Mouse (Mus musculus): ENCODE measurements around the gene Cbr2. TPM values are rescaled to one million over a fixed set of nuclear protein-coding genes. Genes with fewer than 3 reads are reported as not detected.

The Cbr2 gene
- polyA plus RNA-seq, 2 experiments: 0.20 TPM; not detected in 1

DNA sequence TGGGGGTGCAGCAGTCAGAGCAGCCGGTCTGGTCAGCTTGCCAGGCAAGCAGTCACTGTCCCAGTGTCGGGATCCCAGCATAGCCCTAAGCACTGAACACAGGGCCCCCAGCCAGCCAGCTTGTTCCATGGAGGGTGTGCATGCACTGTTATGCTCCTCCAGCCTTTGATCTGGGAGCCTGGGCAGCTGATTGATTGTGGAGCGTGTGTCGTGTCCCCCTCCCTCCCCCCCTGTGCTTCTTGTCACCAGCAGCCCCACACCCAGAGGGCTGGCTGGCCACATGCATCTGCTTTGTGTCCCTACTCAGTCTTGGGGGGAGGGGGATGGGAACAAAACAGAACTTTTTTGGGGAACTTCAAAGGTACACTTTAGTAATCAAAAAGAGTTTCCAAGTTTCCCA lies 36.7 kb downstream of the Cbr2 start:
- no peak for ATAC-seq (ENCODE audit: insufficient read depth)

DNA sequence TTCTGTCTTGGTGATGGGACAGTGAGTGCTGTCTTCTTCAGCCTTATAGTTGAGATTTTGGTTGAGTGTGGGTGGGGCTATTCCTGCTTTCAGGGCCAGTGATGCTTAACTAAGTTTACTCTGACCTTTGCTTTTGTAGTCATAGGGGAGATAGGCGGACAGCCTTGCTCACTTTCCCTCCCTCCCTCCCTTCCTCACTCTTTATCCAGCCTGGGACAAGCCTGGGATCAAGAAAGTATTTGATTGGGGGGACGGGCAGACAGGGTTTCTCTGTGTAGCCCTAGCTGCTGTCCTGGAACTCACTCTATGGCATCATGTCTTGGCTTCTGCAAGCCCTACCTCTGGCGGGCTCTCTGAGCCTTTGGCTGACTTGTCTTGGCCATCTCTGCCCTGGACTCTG lies 38.5 kb downstream of the Cbr2 start:
- no peak overlapping the region for H3K4me2 ChIP-seq (ENCODE audit: low read depth)
- H3K4me3 ChIP-seq (ENCODE audit: insufficient read depth in 1 of 2, low read depth in 2 of 2, low read length in 2 of 2): no peak overlapping the region
- WGBS (ENCODE audit: insufficient replicate concordance): 57% methylated on average over 3 of the region's 3 CpGs
- H3K36me3 ChIP-seq (replicated peaks; ENCODE audit: control insufficient read depth, insufficient read depth, low read depth): no peaks in the 10 kb centered on the region; the same call in 1 of the 2 replicates
- ATAC-seq (ENCODE audit: insufficient read depth): no peak
- H3K27ac ChIP-seq: no peak overlapping the region
- H3K27me3 ChIP-seq (ENCODE audit: control insufficient read depth, insufficient read depth, low read length): no peaks in the 10 kb centered on the region
- TF ChIP-seq CTCF (IDR thresholded peaks at IDR 0.05; ENCODE audit: low read depth): no peak
- TF ChIP-seq EP300 (IDR thresholded peaks at IDR 0.05; ENCODE audit: low read depth): no peak
- H3K9ac ChIP-seq (replicated peaks): no peak overlapping the region
- H3K9me3 ChIP-seq (ENCODE audit: control insufficient read depth, low read length): no peaks in the 10 kb centered on the region
- DNase-seq (ENCODE audit: low read depth in 3 of 3, low spot score in 3 of 3): no peak
- H3K4me1 ChIP-seq (replicated peaks; ENCODE audit: control insufficient read depth in 2 of 2, insufficient read depth in 2 of 2, low read length in 1 of 2): no peaks in the 10 kb centered on the region

More for the DNA sequence above, 36.7 kb downstream of the Cbr2 start:
- no peaks in the 10 kb centered on the region for H3K27me3 ChIP-seq (ENCODE audit: control insufficient read depth, insufficient read depth, low read length)
- H3K27ac ChIP-seq: no peak overlapping the region
- no peak for DNase-seq (ENCODE audit: low read depth in 3 of 3, low spot score in 3 of 3)
- no peak overlapping the region for H3K4me3 ChIP-seq (ENCODE audit: insufficient read depth in 1 of 2, low read depth in 2 of 2, low read length in 2 of 2)
- H3K4me1 ChIP-seq (replicated peaks; ENCODE audit: control insufficient read depth in 2 of 2, insufficient read depth in 2 of 2, low read length in 1 of 2): no peaks in the 10 kb centered on the region
- H3K4me2 ChIP-seq (ENCODE audit: low read depth): no peak overlapping the region
- TF ChIP-seq EP300 (IDR thresholded peaks at IDR 0.05; ENCODE audit: low read depth): no peak
- no peak for TF ChIP-seq CTCF (IDR thresholded peaks at IDR 0.05; ENCODE audit: low read depth)
- WGBS (ENCODE audit: insufficient replicate concordance): 57% methylated on average over 4 of the region's 4 CpGs
- no peaks in the 10 kb centered on the region for H3K9me3 ChIP-seq (ENCODE audit: control insufficient read depth, low read length)
- H3K36me3 ChIP-seq (replicated peaks; ENCODE audit: control insufficient read depth, insufficient read depth, low read depth): no peaks in the 10 kb centered on the region
- H3K9ac ChIP-seq (replicated peaks): no peak overlapping the region

DNA sequence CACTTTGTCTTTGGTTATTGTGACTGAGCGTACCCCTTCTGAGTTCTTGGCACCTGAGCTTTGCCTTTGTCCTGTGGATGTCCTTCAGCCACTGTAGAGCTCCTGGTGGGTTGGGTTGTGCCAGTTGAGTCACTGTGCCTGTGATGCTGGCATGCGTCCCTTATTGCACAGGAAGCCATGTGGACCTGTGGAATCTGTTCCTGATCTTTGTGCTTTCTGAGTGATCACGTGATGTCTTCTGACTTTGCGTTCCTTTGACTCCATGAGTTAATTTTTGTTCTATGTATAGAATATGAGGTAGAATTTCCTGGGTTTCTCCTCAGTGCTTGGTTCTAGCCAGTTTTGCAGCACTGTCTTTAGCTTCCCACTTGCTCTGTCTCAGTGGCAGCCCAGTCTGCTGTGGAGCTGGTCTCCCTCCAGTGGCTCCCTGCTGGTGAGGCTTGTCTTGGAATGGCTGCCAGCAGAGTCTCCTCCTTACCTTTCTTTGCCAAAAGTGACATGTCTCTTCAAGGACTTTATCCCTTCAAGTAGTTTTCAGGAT lies 39.4 kb downstream of the Cbr2 start:
- H3K4me1 ChIP-seq (replicated peaks; ENCODE audit: control insufficient read depth in 2 of 2, insufficient read depth in 2 of 2, low read length in 1 of 2): no peaks in the 10 kb centered on the region
- H3K27ac ChIP-seq: no peak overlapping the region
- DNase-seq (ENCODE audit: low read depth in 3 of 3, low spot score in 3 of 3) (no peak), ATAC-seq (ENCODE audit: insufficient read depth) (no peak)
- no peak overlapping the region for H3K4me2 ChIP-seq (ENCODE audit: low read depth)
- no peaks in the 10 kb centered on the region for H3K27me3 ChIP-seq (ENCODE audit: control insufficient read depth, insufficient read depth, low read length)
- no peaks in the 10 kb centered on the region; the same call in 1 of the 2 replicates for H3K36me3 ChIP-seq (replicated peaks; ENCODE audit: control insufficient read depth, insufficient read depth, low read depth)
- no peak overlapping the region for H3K4me3 ChIP-seq (ENCODE audit: insufficient read depth in 1 of 2, low read depth in 2 of 2, low read length in 2 of 2)
- TF ChIP-seq EP300 (IDR thresholded peaks at IDR 0.05; ENCODE audit: low read depth) (no peak), CTCF (IDR thresholded peaks at IDR 0.05; ENCODE audit: low read depth) (no peak)
- 86% methylated on average over 4 of the region's 4 CpGs for WGBS (ENCODE audit: insufficient replicate concordance)
- H3K9ac ChIP-seq (replicated peaks): no peak overlapping the region
- H3K9me3 ChIP-seq (ENCODE audit: control insufficient read depth, low read length): no peaks in the 10 kb centered on the region

DNA sequence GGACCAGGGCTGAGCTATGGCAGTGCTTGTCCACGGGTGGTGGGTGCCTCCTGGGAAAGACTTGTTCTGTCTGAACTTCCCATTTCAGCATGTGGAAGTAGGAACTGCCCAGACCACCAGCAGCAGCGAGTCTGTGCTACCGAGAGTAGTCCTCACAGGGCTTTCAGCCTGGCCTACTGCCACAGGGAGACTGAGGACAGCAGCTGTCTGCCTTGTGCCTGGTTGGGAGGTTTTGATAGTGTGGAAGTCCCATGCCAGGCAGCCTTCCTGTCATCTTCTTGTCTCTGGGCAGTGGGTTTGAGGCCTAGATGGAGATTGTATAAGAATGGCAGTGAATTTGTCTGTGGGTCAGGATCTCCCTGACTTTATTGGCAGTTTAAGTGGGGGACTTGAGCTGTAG lies 42.5 kb downstream of the Cbr2 start:
- Histone ChIP-seq H3K36me3 (replicated peaks; ENCODE audit: control insufficient read depth, insufficient read depth, low read depth) (peaks cover 3% of the 10 kb centered on the region; the same call in 1 of the 2 replicates), H3K4me3 (ENCODE audit: insufficient read depth in 1 of 2, low read depth in 2 of 2, low read length in 2 of 2) (no peak overlapping the region), H3K4me2 (ENCODE audit: low read depth) (no peak overlapping the region), H3K27ac (no peak overlapping the region), H3K27me3 (ENCODE audit: control insufficient read depth, insufficient read depth, low read length) (no peaks in the 10 kb centered on the region), H3K9ac (replicated peaks) (no peak overlapping the region), H3K9me3 (ENCODE audit: control insufficient read depth, low read length) (no peaks in the 10 kb centered on the region), H3K4me1 (replicated peaks; ENCODE audit: control insufficient read depth in 2 of 2, insufficient read depth in 2 of 2, low read length in 1 of 2) (no peaks in the 10 kb centered on the region)
- 57% methylated on average over 3 of the region's 3 CpGs for WGBS (ENCODE audit: insufficient replicate concordance)
- DNase-seq (ENCODE audit: low read depth in 3 of 3, low spot score in 3 of 3): no peak
- ATAC-seq (ENCODE audit: insufficient read depth): no peak
- TF ChIP-seq EP300 (IDR thresholded peaks at IDR 0.05; ENCODE audit: low read depth) (no peak), CTCF (IDR thresholded peaks at IDR 0.05; ENCODE audit: low read depth) (no peak)

DNA sequence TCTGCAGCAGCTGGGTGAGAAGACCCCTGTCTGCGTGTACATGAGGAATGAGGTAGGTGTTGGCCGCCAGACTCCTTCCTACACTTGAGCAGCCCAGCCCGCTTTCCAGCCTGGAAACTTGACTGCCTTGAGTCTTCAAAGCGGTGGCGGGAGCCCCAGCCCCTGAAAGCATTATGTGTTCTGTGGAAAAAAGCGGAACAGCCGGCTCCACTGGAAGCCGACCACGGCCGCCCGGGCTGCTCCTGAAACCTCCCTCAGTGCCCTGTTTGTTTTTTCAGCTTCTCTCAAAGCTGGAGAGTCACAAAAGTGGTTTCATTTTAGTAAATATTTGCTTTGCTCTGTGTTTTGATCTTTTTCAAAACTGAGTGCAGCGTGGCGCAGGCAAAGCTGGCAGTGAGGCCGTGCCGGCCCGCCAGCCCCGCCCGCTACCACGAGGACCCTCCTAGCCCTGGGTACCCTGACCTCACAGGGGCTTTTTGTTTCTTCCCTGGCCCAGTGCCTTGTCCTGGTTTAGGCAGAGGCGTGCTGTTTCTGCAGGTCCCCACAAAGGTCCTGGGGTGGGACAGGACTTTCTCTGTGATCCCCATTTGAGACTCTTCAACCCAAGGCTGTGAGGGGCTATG lies 45.2 kb downstream of the Cbr2 start:
- no peak for TF ChIP-seq CTCF (IDR thresholded peaks at IDR 0.05; ENCODE audit: low read depth)
- no peak for TF ChIP-seq EP300 (IDR thresholded peaks at IDR 0.05; ENCODE audit: low read depth)
- no peaks in the 10 kb centered on the region for H3K9me3 ChIP-seq (ENCODE audit: control insufficient read depth, low read length)
- DNase-seq (ENCODE audit: low read depth in 3 of 3, low spot score in 3 of 3) (no peak), ATAC-seq (ENCODE audit: insufficient read depth) (no peak)
- no peak overlapping the region for H3K4me2 ChIP-seq (ENCODE audit: low read depth)
- H3K36me3 ChIP-seq (replicated peaks; ENCODE audit: control insufficient read depth, insufficient read depth, low read depth): peaks cover 3% of the 10 kb centered on the region; the same call in 1 of the 2 replicates
- no peaks in the 10 kb centered on the region for H3K4me1 ChIP-seq (replicated peaks; ENCODE audit: control insufficient read depth in 2 of 2, insufficient read depth in 2 of 2, low read length in 1 of 2)
- no peaks in the 10 kb centered on the region for H3K27me3 ChIP-seq (ENCODE audit: control insufficient read depth, insufficient read depth, low read length)
- 86% methylated on average over 20 of the region's 20 CpGs for WGBS (ENCODE audit: insufficient replicate concordance)
- H3K27ac ChIP-seq: no peak overlapping the region
- no peak overlapping the region for H3K4me3 ChIP-seq (ENCODE audit: insufficient read depth in 1 of 2, low read depth in 2 of 2, low read length in 2 of 2)
- H3K9ac ChIP-seq (replicated peaks): no peak overlapping the region
